Mouse (Mus musculus) myocyte (in vitro differentiated cells): Measurements from ENCODE around the gene Gm5105.

Source experiments
- CEBPB ChIP-seq: IDR thresholded peaks from 2 replicates; pipeline ENCODE4 v1.6.1; 2011; ENCODE audit warnings: mild to moderate bottlenecking, moderate library complexity; ENCODE audit not compliant: poor library complexity, insufficient read depth, severe bottlenecking
- E2F4 ChIP-seq: IDR thresholded peaks from one replicate; pipeline ENCODE4 v1.6.1; 2011; ENCODE audit warnings: mild to moderate bottlenecking, control low read depth, moderate library complexity; ENCODE audit not compliant: insufficient read depth
- POLR2A ChIP-seq: IDR thresholded peaks from one replicate; pipeline ENCODE4 v1.6.1; 2011; ENCODE audit warnings: low read depth, mild to moderate bottlenecking, control low read depth, moderate library complexity; ENCODE audit not compliant: insufficient read length
- POLR2AphosphoS2 ChIP-seq: IDR thresholded peaks from one replicate; pipeline ENCODE4 v1.6.1; 2011; ENCODE audit warnings: low read depth, control low read depth; ENCODE audit not compliant: insufficient read length

DNA sequence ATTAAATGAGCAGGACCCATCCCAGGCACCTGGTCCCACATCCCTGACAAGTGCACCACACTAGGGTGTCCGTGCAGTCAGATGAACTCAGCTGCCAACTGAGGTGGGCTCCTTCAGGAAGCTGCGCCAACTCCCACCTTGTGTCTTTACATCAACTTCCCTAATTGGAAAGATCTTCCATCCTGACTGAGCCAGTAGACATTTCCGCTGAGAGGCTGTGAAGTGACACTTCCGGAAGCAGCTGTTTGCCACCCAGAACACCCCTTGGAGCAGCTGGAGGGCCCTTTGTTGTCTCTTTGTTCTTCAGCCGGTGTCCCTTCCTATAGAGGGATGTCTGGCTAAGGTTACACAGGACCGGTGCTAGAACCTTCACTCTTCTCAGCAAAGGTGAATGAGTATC lies 36.6 kb downstream of the Gm5105 start:
- TF ChIP-seq POLR2AphosphoS2: no peak
- TF ChIP-seq POLR2A: no peak
- no peak for TF ChIP-seq CEBPB
- no peak for TF ChIP-seq E2F4
